Comparison of ENCODE assay signal across 7 mouse cellular contexts in genomic region chr7:81344544-81345446, GRCm38 (mm10). TPM values are rescaled to one million over a fixed set of nuclear protein-coding genes. Genes with fewer than 3 reads are reported as not detected.
DNase-seq lines count a peak whose midpoint lies in the region; ATAC-seq lines count a peak whose summit lies in the region.

Rps17 (minus strand) TSS chr7:81345254.

- H3K4me1 ChIP-seq in intestine, embryonic 15.5 days (replicated peaks), result peaks cover 14% of the 10 kb centered on the region
- H3K4me1 ChIP-seq in midbrain, embryonic 10.5 days, result peaks cover 21% of the 10 kb centered on the region

- peak within 1 kb of the TSS; percentile 84 for H3K4me2 ChIP-seq in intestine, embryonic 15.5 days (replicated peaks)

- peak; percentile 100 for DNase-seq in adrenal gland, adult 18-20 months (ENCODE audit: low spot score in 2 of 2)
- DNase-seq in embryo, embryonic 11 days, result peak; percentile 94
- peak; percentile 93 to 99 for DNase-seq in gastrocnemius, postnatal 36 days
- peak; percentile 97 to 98 for DNase-seq in left cerebral cortex, postnatal 25 days (ENCODE audit: low spot score in 2 of 2)
- peak; percentile 95 for DNase-seq in midbrain, embryonic 10.5 days (ENCODE audit: low spot score)
- peak; percentile 99 for DNase-seq in right cerebral cortex, postnatal 4 days

- H3K27ac ChIP-seq in intestine, embryonic 15.5 days, result peak within 1 kb of the TSS; percentile 85
- peak within 1 kb of the TSS; percentile 97 for H3K27ac ChIP-seq in midbrain, embryonic 10.5 days (replicated peaks)

- WGBS in intestine, embryonic 15.5 days, result under 1% methylated on average over 85 of the region's 85 CpGs
- under 1% methylated on average over 85 of the region's 85 CpGs for WGBS in midbrain, embryonic 10.5 days

- peak; percentile 91 for ATAC-seq in intestine, embryonic 15.5 days

- intact Hi-C loops in gastrocnemius, postnatal 36 days (cut with DNase I), result loop anchor here (2.0 kb wide), 1 partner anchor 136 kb away; no protein-coding TSS in a partner anchor
- intact Hi-C loops in left cerebral cortex, postnatal 25 days (cut with DNase I), result loop anchor here (2.0 to 10.0 kb wide), 4 partner anchors 108 to 480 kb away; partner anchors contain the start of genes Pde8a, Whamm and Zscan2

- peak within 1 kb of the TSS; percentile 83 for H3K4me3 ChIP-seq in intestine, embryonic 15.5 days (replicated peaks)
- H3K4me3 ChIP-seq in midbrain, embryonic 10.5 days, result peak within 1 kb of the TSS; percentile 99

- peak within 1 kb of the TSS; percentile 96 for H3K9ac ChIP-seq in intestine, embryonic 15.5 days

- H3K27me3 ChIP-seq in intestine, embryonic 15.5 days (replicated peaks), result no peaks in the 10 kb centered on the region
- no peaks in the 10 kb centered on the region for H3K27me3 ChIP-seq in midbrain, embryonic 10.5 days (ENCODE audit: low read depth, poor library complexity, severe bottlenecking)

- no peaks in the 10 kb centered on the region for H3K9me3 ChIP-seq in intestine, embryonic 15.5 days
- no peaks in the 10 kb centered on the region for H3K9me3 ChIP-seq in midbrain, embryonic 10.5 days (replicated peaks)

- H3K36me3 ChIP-seq in intestine, embryonic 15.5 days, result peaks cover 19% of the 10 kb centered on the region; the same call in 1 of the 2 replicates
- H3K36me3 ChIP-seq in midbrain, embryonic 10.5 days, result peaks cover 44% of the 10 kb centered on the region

RNA-seq across cellular contexts. Expression of gene Rps17, which starts in this region (rescaled TPM):
- total RNA-seq in adrenal gland, adult 18-20 months (2021), result 1,000 to 10,000 TPM; 1,108 to 1,124 TPM
- total RNA-seq in gastrocnemius, postnatal 36 days (2021), result 100 to 1,000 TPM; 615 to 766 TPM
- 1,243 and 1,274 TPM in 2 replicates for polyA plus RNA-seq in intestine, embryonic 15.5 days (2015; fragmentation: Nextera tagmentation; extraction: Ambion mirVana)
- 100 to 1,000 TPM; 474 to 482 TPM for total RNA-seq in left cerebral cortex, postnatal 25 days (2021)
- 1,006 and 1,155 TPM in 2 replicates for polyA plus RNA-seq in midbrain, embryonic 10.5 days (2016; fragmentation: Nextera tagmentation; extraction: Ambion mirVana)

Comparison
In these comparisons a context has a peak if more than half of its experiments do, and no peak if none do; other contexts are left out.
1. Peak in every context shown above with its lines: DNase-seq, ATAC-seq, H3K4me3 ChIP-seq and H3K27ac ChIP-seq.